Mouse (Mus musculus): ENCODE measurements at regions not wholly inside any gene's neighbourhood (a gene's known extent, or its start where the extent isn't known, plus 50 kb on each side); places are given as distances from the start of the nearest gene placed in this dataset.

GRCm38 (mm10) chr2:46678366-46678765 lies 1561.2 kb upstream of the Zeb2 start:
- no peak for DNase-seq (ENCODE audit: low spot score)

GRCm38 (mm10) chr2:46669517-46670291 lies 1552.5 kb upstream of the Zeb2 start:
- DNase-seq (ENCODE audit: low spot score), result no peak

GRCm38 (mm10) chr2:46666990-46667337 lies 1549.8 kb upstream of the Zeb2 start:
- no peak for DNase-seq (ENCODE audit: low spot score)

GRCm38 (mm10) chr2:46666084-46666989 lies 1549.1 kb upstream of the Zeb2 start:
- no peak for DNase-seq (ENCODE audit: low spot score)

- no peak for DNase-seq (ENCODE audit: low spot score)
These were observed 1544.7 kb upstream of the Zeb2 start for GRCm38 (mm10) chr2:46661876-46662275.

- DNase-seq (ENCODE audit: low spot score), result no peak
These were observed 1543.4 kb upstream of the Zeb2 start for GRCm38 (mm10) chr2:46660577-46660976.

GRCm38 (mm10) chr2:46655289-46655688 lies 1538.1 kb upstream of the Zeb2 start:
- no peak for DNase-seq (ENCODE audit: low spot score)

GRCm38 (mm10) chr2:46652616-46653015 lies 1535.4 kb upstream of the Zeb2 start:
- DNase-seq (ENCODE audit: low spot score), result no peak

- no peak for DNase-seq (ENCODE audit: low spot score)
These were observed 1529.2 kb upstream of the Zeb2 start for GRCm38 (mm10) chr2:46646366-46646765.

- DNase-seq (ENCODE audit: low spot score), result no peak
These were observed 1492.0 kb upstream of the Zeb2 start for GRCm38 (mm10) chr2:46609217-46609616.

GRCm38 (mm10) chr2:46581773-46582172 lies 1464.6 kb upstream of the Zeb2 start:
- no peak for DNase-seq (ENCODE audit: low spot score)

- no peak for DNase-seq (ENCODE audit: low spot score)
These were observed 1453.2 kb upstream of the Zeb2 start for GRCm38 (mm10) chr2:46570416-46570815.

- no peak for DNase-seq (ENCODE audit: low spot score)
These were observed 1416.2 kb upstream of the Zeb2 start for GRCm38 (mm10) chr2:46533395-46533794.

GRCm38 (mm10) chr2:46530686-46531085 lies 1413.5 kb upstream of the Zeb2 start:
- no peak for DNase-seq (ENCODE audit: low spot score)

- DNase-seq (ENCODE audit: low spot score), result no peak
These were observed 1408.0 kb upstream of the Zeb2 start for GRCm38 (mm10) chr2:46525223-46525622.

- no peak for DNase-seq (ENCODE audit: low spot score)
These were observed 1407.4 kb upstream of the Zeb2 start for GRCm38 (mm10) chr2:46524625-46525024.

- DNase-seq (ENCODE audit: low spot score), result no peak
These were observed 1404.2 kb upstream of the Zeb2 start for GRCm38 (mm10) chr2:46521147-46521965.

GRCm38 (mm10) chr2:46512237-46513028 lies 1395.2 kb upstream of the Zeb2 start:
- DNase-seq (ENCODE audit: low spot score), result no peak

GRCm38 (mm10) chr2:46506951-46507350 lies 1389.8 kb upstream of the Zeb2 start:
- no peak for DNase-seq (ENCODE audit: low spot score)

- DNase-seq (ENCODE audit: low spot score), result no peak
These were observed 1385.9 kb upstream of the Zeb2 start for GRCm38 (mm10) chr2:46503074-46503473.

- DNase-seq (ENCODE audit: low spot score), result no peak
These were observed 1375.1 kb upstream of the Zeb2 start for GRCm38 (mm10) chr2:46492299-46492698.

GRCm38 (mm10) chr2:46491081-46491480 lies 1373.9 kb upstream of the Zeb2 start:
- DNase-seq (ENCODE audit: low spot score), result no peak

Data from testis, postnatal 10 days (tissue).